Mouse (Mus musculus) MEL (cell line): ENCODE data around the gene Il27ra.

ENCODE experiments used
- CTCF ChIP-seq, 3 experiments: IDR thresholded peaks in 2 of 3; conservative IDR thresholded peaks in 1 of 3; 2 replicates each; pipeline ENCODE4 v1.5.1; 2011 to 2012; ENCODE audit warnings: low read length in 3 of 3, low read depth in 2 of 3, mild to moderate bottlenecking in 2 of 3, improper control_type of control experiment in 1 of 3, inconsistent platforms in 1 of 3, mixed read lengths in 1 of 3, moderate library complexity in 1 of 3; ENCODE audit not compliant: control insufficient read depth in 1 of 3, insufficient read depth in 1 of 3, poor library complexity in 1 of 3, severe bottlenecking in 1 of 3
- EP300 ChIP-seq, 2 experiments: IDR thresholded peaks; 2 replicates each; pipeline ENCODE4 v1.6.1; 2011; ENCODE audit warnings: improper control_type of control experiment in 2 of 2, low read length in 2 of 2, low read depth in 1 of 2, mild to moderate bottlenecking in 1 of 2
- GABPA ChIP-seq: IDR thresholded peaks from 2 replicates; pipeline ENCODE4 v1.6.1; 2012; ENCODE audit warnings: low read depth, mild to moderate bottlenecking, inconsistent platforms, low read length, improper control_type of control experiment, moderate library complexity
- GATA1 ChIP-seq: IDR thresholded peaks from 2 replicates; pipeline ENCODE4 v1.6.1; 2011; ENCODE audit warnings: low read depth, low read length, improper control_type of control experiment
- HCFC1 ChIP-seq: IDR thresholded peaks from 2 replicates; pipeline ENCODE4 v1.6.1; 2012; ENCODE audit warnings: low read depth, mild to moderate bottlenecking, inconsistent platforms, low read length, improper control_type of control experiment, moderate library complexity
- MXI1 ChIP-seq: IDR thresholded peaks from 2 replicates; pipeline ENCODE4 v1.6.1; 2011; ENCODE audit warnings: mild to moderate bottlenecking, low read depth, low read length, improper control_type of control experiment
- MYB ChIP-seq: IDR thresholded peaks from 2 replicates; pipeline ENCODE4 v1.6.1; 2011; ENCODE audit warnings: mild to moderate bottlenecking, low read depth, low read length, improper control_type of control experiment
- POLR2A ChIP-seq, 2 experiments: IDR thresholded peaks; 2 replicates each; pipeline ENCODE4 v1.6.1; 2011 to 2012; ENCODE audit warnings: low read length in 2 of 2, mild to moderate bottlenecking in 2 of 2, control low read depth in 1 of 2, improper control_type of control experiment in 1 of 2, low read depth in 1 of 2, moderate library complexity in 1 of 2; ENCODE audit not compliant: control insufficient read depth in 1 of 2, insufficient read depth in 1 of 2, poor library complexity in 1 of 2
- POLR2AphosphoS2 ChIP-seq: IDR thresholded peaks from 2 replicates; pipeline ENCODE4 v1.6.1; 2011; ENCODE audit warnings: low read length, improper control_type of control experiment
- TBP ChIP-seq: IDR thresholded peaks from 2 replicates; pipeline ENCODE4 v1.8.0; 2011; ENCODE audit warnings: low read depth, low read length, improper control_type of control experiment

DNA sequence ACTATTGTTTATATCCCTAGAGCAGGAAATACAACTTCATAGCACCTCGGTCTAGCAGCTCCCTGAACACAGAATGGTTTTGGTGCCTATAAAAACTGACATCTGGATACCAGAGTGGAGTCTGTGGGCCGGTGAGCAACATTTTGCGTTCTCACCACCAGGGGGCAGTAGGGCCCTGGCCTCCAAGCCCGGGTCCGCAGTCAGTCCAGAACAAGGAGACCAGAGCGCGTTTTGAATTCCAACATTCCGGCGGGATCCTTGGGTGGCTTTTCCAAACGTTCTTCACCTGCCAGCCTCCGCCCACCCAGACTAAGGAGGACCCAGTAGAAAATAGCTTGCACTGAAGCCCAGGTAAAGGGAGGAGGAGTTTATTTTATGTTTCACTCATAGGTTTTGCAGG, 32.5 kb downstream of the Il27ra start:
- TF ChIP-seq POLR2A (IDR thresholded peaks at IDR 0.05; ENCODE audit: control insufficient read depth in 1 of 2, insufficient read depth in 1 of 2, low read depth in 1 of 2, low read length in 2 of 2, poor library complexity in 1 of 2), result no peak
- TF ChIP-seq TBP, result no peak
- no peak for TF ChIP-seq MXI1
- TF ChIP-seq EP300 (IDR thresholded peaks at IDR 0.05; ENCODE audit: low read depth in 1 of 2, low read length in 2 of 2), result no peak
- peak; percentile 66 to 94 (median 90) for TF ChIP-seq CTCF (IDR thresholded peaks at IDR 0.05 in 2 of 3, conservative IDR thresholded peaks at IDR 0.05 in 1 of 3; ENCODE audit: control insufficient read depth in 1 of 3, insufficient read depth in 1 of 3, low read depth in 2 of 3, low read length in 3 of 3, poor library complexity in 1 of 3, severe bottlenecking in 1 of 3)
- TF ChIP-seq GATA1, result no peak
- no peak for TF ChIP-seq HCFC1
- TF ChIP-seq MYB, result no peak
- TF ChIP-seq GABPA, result no peak
- TF ChIP-seq POLR2AphosphoS2, result no peak
